Mouse (Mus musculus) C2C12 (cell line): ENCODE data around the gene Ccdc107.

ENCODE experiments used
- CEBPB ChIP-seq: IDR thresholded peaks from one replicate; pipeline ENCODE4 v1.6.1; 2011; ENCODE audit warnings: low read depth, mild to moderate bottlenecking, control low read depth, moderate library complexity
- CTCF ChIP-seq: IDR thresholded peaks from one replicate; pipeline ENCODE4 v1.5.1; 2011; ENCODE audit not compliant: control insufficient read depth, insufficient read depth, insufficient read length
- FOSL1 ChIP-seq: IDR thresholded peaks from one replicate; pipeline ENCODE4 v1.8.0; 2011; ENCODE audit warnings: mild to moderate bottlenecking, low read length; ENCODE audit not compliant: poor library complexity, insufficient read depth, severe bottlenecking
- MAX ChIP-seq: IDR thresholded peaks from one replicate; pipeline ENCODE4 v1.6.1; 2011; ENCODE audit warnings: mild to moderate bottlenecking, control low read depth
- MYOD1 ChIP-seq: IDR thresholded peaks from one replicate; pipeline ENCODE4 v1.6.1; 2011; ENCODE audit warnings: low read depth; ENCODE audit not compliant: control insufficient read depth, insufficient read length
- MYOG ChIP-seq: IDR thresholded peaks from one replicate; pipeline ENCODE4 v1.6.1; 2011; ENCODE audit not compliant: control insufficient read depth, insufficient read length; ENCODE audit errors: extremely low read depth
- USF1 ChIP-seq: IDR thresholded peaks from one replicate; pipeline ENCODE4 v1.6.1; 2011; ENCODE audit warnings: low read depth, mild to moderate bottlenecking, control low read depth, moderate library complexity

- TF ChIP-seq MAX (no peak), MYOD1 (no peak), CTCF (no peak), MYOG (no peak), CEBPB (no peak), USF1 (no peak), FOSL1 (no peak)
Observed at GRCm38 (mm10) chr4:43492101-43492820, 439 bp upstream of the Ccdc107 start.
